Mouse (Mus musculus) thymus, postnatal 10 days (tissue): ENCODE measurements around the gene Itpr2.
A peak's percentile ranks its signal among the peaks of the same experiment; 100 is the strongest.

ENCODE experiments used
- DNase-seq, 2 experiments: peaks; one replicate each; pipeline ENCODE4 v3.0.0; 2021; ENCODE audit warnings: low spot score in 2 of 2

Gene Itpr2

DNA sequence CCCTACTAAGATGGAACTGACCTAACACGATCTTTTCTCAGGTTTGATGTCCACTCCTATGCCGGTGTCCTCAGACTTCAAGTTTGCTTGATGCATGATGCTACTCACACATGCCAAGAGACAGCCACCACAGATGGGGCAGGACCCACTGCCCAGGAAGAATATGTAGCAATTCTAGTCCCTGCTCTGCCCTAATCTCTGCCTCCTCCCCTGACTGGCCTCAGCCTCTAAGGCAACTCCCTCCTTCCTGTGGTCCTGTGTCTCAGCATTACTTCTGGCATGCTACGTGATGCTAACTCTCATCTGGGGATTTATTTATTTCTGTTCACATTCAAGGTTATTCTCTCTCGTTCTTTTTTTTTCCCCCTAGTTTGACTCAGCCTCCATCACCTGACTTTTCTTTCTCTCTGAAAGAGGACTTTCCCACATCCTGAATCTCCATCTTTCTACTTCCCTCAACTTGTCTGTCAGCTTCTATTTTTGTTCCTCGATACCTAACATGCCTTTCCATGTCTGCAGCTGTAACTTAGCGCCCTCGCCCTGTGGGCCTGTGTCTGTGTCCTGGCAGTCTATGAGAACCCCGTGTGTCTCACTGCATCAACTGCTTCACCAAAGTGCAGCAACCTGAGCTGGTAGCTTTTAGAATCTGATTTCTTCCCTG lies 279.5 kb downstream of the Itpr2 start:
- DNase-seq = no peak

GRCm38 (mm10) chr6:146221371-146222336 lies 280.4 kb downstream of the Itpr2 start:
- DNase-seq = peak; percentile 36 to 38

DNA sequence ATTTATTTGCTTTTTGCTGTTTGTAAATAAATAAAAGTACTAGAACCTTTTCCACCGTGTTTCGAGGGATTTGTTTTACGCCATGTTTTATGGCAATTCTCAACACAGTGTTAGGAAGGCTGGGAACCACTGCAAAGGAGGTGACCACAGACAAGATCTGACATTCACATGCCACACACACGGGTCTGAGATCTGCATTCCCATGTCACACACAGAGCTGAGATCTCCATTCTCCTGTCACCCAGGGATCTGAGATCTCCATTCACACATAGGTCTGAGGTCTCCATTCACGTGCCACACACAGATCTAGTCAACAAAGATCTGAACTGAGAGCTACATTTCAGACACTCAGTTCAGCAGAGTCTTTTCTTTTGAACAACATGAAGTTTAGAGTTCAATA lies 282.0 kb downstream of the Itpr2 start:
- no peak for DNase-seq

DNA sequence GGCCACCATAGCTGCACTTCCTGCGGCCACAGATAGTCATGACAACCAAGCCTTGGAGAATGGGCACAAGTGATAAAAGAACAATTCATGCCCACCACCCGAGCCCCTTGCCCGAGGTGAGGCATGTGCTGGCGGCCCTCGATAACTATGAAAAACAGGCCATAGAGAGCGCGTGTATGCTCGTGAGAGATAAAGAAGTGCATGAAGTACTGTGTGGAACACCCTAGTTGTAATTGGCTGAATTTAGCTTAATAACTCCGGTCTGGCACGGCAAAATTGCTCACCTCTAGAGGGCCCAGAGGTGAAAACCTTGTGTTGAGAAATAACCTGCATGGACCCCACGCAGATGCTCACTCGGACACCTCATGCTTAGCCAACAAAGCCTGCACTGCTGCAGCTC lies 282.5 kb downstream of the Itpr2 start:
- no peak for DNase-seq

GRCm38 (mm10) chr6:146215302-146215701 lies 286.7 kb downstream of the Itpr2 start:
- DNase-seq = no peak

DNA sequence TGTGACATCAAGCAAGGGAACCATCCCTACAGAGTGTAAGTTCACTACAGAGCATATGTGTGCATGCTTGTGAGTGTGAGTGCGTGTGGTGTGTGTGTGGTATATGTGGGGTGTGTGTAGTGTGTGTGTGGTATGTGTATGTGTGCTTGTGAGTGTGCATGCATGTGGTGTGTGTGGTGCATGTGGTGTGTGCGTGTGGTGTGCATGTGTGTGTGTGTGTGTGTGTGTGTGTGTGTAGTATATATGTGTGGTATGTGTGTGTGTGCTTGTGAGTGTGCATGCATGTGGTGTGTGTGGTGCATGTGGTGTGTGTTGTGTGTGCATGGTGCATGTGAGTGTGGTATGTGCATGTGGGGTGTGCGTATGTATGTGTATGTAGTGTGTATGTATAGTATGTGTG lies 289.7 kb downstream of the Itpr2 start:
- no peak for DNase-seq

DNA sequence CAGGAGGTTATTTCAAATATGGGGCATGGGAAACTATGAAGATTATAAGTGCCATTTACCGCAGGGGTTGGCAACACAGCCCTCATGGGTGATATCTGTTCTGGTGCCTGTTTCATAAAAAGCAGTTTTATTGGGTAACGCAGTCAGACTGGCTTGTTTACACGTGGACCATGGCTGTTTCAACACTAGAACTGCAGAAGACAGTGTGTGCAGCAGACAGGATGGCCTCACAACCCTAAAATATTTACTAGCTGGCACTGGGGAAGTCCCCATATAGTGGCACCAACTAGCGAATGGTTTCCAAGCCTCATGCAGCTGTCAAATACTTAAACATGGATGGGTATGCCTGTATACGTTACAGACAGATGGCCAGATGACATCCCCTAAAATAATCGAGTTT lies 290.8 kb downstream of the Itpr2 start:
- DNase-seq = no peak

DNA sequence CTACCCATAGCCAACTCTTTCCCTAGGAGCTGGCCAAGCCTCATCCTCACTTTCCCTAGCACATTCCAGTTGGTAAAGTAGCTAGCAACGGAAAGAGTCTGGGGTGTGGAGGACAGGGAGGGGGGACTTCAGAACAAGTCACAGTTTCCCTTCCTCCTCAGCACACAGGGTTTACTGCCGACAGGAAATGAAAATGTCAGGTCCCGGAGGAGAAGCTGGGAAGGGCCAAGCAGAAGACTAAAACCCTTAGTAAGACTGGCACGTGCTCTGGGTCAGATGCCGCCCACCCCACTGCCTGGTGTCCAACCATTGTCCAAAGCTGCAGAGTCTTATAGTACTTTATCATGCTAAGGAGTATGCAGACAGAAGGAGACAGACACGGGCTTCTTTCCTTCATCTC lies 293.0 kb downstream of the Itpr2 start:
- DNase-seq = no peak

DNA sequence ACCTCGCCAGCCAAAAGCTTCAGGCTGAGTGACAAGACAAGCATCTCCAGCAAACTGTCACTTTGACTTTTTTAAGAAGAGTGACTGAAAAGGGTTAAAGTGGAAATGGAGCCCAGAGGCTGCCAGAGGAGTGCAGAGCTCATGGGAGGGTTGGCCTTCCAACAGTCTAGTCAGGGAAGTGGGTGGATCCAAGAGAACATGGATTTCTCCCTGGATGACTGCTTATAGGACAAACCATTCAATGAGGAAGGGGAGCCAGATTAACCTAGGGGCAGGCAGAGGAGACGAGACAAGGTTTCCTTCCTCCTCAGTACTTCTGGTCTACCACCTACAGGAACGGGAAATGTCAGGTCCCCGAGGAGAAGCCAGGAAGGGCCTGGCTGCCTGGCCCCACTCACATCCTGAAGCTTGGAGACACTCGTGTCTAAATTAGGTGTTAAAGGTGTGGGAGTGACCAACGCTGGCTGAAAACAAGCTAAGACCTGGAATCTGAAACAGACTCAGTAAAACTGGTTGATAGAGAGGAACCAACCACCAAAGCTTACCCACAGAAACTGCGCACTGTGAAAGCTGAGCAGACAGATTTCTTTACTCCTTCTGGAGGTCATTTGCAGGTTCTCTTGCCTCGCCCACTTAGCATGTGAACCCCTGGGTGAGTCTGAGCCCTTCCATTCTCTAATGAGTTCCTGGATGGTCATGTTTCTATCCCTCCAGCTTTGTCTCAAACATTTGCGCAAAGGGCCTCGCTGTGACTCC lies 294.6 kb downstream of the Itpr2 start:
- no peak for DNase-seq

GRCm38 (mm10) chr6:146205136-146205535 lies 296.9 kb downstream of the Itpr2 start:
- no peak for DNase-seq

- DNase-seq = no peak
Measured at GRCm38 (mm10) chr6:146204470-146204869, 297.6 kb downstream of the Itpr2 start.

DNA sequence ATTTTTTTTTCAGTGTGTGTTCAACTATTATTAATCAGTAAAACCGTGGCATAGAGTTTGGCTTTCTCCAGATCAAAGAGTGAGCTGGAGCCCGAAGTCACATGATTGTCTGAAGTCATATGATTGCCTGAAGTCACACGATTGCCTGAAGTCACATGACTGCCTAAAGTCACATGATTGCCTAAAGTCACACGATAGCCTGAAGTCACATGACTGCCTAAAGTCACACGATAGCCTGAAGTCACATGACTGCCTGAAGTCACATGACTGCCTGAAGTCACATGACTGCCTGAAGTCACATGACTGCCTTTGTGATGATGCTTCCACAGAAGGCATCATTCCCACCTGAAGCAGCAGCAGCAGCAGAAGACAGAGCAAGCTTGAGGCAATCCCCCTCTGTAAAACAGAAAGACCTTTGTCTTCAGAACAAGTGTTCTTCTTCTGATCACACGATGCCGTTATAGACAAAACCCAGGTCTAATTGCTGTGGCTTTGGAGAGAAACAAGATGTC lies 304.1 kb downstream of the Itpr2 start:
- DNase-seq = no peak

- DNase-seq = no peak
Measured at GRCm38 (mm10) chr6:146196701-146197100, 305.3 kb downstream of the Itpr2 start.

GRCm38 (mm10) chr6:146195854-146196457 lies 306.1 kb downstream of the Itpr2 start:
- DNase-seq = no peak

DNA sequence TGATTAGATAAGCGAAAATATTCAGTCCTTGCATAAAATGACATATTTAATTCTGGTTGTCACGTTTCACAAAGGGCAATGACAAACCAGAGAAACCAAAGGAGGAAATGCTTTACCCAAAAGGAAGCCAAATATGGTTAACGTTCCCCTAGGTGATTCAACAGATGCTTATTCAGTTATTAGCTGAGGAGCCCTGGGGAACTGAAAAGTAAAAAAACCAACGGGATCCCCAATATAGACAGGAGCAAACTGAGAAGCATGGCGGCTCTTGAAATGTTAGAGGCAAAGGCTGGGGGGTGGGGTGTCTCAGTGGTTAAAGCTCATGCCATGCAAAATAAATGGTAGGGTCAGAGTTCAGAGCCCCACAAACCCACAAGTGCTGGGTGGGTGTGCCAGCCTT lies 310.1 kb downstream of the Itpr2 start:
- no peak for DNase-seq

DNA sequence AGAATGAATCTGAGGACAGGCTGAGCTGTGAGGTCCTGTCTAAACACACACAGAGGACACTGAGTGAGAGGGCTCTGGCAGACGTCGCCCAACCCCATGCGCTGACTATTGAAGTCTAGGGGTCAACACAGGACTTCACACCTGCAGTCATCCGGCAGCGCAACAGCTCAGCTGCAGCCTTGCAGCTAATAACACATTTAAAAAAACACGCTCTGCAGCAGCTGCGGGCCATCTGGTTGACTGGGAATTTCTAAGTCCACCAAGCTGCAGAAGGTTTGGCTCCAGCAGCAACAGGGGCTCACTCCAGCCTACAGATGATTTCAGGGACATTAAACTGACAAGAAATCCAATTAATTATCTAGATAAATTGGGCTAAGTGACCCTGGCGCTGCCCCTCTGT lies 312.0 kb downstream of the Itpr2 start:
- DNase-seq = no peak

DNA sequence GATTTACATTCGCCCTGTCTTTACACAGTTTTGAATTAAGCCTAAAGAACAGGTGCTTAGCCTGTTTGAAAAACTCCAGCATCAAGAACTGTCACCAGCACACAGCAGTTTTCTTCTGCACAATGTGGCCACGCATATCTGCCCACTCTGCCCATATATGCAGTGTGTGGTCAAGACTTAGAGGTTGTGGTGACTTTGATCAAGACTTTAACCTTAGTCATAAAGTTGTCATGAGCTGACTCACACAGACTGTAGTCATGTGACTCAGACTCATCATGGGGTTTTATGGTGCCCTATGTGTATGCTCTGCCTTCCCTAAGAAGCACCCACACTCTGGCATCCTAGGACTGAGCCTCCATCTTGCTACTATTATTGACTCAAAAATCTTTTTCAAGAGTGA lies 316.5 kb downstream of the Itpr2 start:
- no peak for DNase-seq

DNA sequence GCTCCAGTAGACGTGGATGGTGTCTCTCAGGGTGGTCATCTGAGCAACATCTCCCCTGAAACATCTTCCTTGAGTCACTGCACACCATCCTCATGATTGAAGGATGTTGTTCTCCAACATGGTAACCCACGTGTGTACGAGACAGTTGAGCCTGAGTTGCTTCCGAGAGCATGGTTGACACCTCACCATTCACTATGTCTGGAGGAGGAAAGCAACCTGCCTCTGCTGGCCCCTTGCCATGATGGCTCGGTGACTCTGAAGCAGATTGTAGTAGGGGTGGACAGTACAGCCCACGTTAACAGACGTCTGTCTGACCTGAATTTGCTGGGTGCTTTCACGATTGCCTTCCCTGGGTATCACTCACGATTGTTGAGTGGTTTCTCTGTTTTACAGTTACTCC lies 317.3 kb downstream of the Itpr2 start:
- DNase-seq = no peak

- DNase-seq = no peak
Measured at GRCm38 (mm10) chr6:146174644-146175250, 327.3 kb downstream of the Itpr2 start.

DNA sequence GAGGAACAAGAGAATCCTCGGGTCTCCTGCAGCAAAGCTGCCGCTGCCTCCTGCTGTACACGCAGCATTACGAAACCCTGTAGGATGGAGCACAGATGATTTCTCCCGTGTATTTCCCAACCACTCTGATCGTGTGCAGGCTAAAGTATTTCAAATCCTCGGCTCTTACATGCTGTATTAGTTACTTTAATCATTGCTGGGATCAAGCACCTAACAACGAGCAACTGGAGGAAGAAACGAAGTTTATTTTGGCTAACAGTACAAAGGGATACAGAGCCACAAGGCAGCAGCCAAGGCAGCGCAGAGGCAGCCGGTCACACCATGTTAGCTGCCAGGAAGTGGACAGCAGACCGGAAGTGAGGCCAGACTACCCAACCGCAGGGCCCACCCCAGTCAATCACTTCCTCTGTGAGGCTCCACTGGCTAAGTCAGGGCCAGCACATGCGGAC lies 331.4 kb downstream of the Itpr2 start:
- no peak for DNase-seq

DNA sequence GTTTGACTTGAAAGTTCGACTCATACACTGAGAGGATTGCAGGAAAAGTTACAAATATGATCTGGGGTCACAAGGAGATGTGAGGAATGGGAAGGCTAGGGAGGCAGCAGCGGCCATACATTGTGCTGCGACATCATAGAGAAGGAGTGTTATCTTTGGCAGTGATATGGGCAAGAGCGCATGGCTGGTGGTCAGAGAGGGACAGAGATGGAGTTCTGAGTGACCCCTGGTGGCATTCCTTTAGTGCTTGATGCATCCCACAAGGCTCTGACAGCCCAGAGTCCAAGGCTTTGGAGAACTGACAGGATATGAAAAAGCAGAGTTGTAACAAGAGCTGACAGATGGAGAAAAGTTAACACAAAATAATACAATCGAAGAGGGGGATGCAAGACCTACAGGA lies 334.8 kb downstream of the Itpr2 start:
- no peak for DNase-seq
